11 mouse cellular contexts compared by ENCODE assay signal in the genomic region with DNA sequence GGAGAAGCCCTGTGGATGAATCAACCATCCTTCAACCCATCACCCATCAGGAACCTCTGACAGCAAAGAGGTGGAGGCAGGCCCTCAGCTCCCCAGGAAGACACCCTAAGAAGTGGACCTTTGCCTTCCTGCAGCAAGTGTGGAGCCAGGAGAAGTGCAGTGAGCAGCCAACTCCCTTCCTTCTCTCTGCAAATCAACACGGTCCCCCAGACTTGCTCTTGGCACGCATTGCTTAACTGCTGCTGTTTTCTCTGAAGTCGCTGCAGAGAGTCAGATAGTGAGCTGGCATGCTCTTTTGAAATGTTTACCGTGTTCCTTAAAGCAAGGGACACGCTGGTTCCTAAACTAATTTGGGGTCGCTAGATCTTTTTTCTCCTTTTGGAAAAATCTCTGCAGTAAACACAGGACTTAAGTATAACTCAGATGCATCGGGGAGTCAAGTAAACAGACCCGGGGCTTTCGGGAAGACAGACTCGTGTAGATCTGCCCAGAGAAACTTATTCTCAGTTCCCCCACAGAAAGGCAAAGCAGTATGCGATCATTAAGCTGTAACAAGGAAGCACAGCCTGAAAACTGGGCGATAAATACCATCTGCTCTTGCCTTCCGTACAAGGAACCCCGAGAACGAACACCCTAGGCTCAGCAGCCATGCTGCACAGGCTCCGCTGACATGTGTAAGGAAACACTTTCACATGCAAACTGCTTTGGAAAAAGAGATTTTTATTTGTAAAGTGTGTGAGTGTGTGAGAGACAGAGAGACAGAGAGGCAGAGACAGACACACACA.
DNase-seq lines count a peak whose midpoint lies in the region; TF ChIP-seq lines count a peak whose summit lies in the region.
"Had no signal": no experiment of that assay in that cellular context is flagged by ENCODE, and none has a peak within 500 bp of the region (broad histone marks: within the 10 kb centered on the region; RNA-seq: fewer than 3 reads in every experiment).

No protein-coding gene starts in this region.

- no peaks in the 10 kb centered on the region for H3K36me3 ChIP-seq in heart, embryonic 10.5 days
- H3K36me3 ChIP-seq: heart, embryonic 15.5 days had no signal

- H3K4me3 ChIP-seq in heart, embryonic 10.5 days: no peak overlapping the region
- H3K4me3 ChIP-seq in layer of hippocampus, adult 2 months: no peak overlapping the region
- H3K4me3 ChIP-seq: heart, embryonic 15.5 days had no signal

- H3K4me1 ChIP-seq in heart, embryonic 10.5 days: peaks cover 11% of the 10 kb centered on the region
- H3K4me1 ChIP-seq: heart, embryonic 15.5 days had no signal

- no peaks in the 10 kb centered on the region for H3K9me3 ChIP-seq in heart, embryonic 10.5 days
- H3K9me3 ChIP-seq: heart, embryonic 15.5 days had no signal

- H3K27ac ChIP-seq in heart, embryonic 10.5 days: no peak overlapping the region
- peak overlapping the region; percentile 81 for H3K27ac ChIP-seq in layer of hippocampus, adult 2 months
- H3K27ac ChIP-seq: heart, embryonic 15.5 days had no signal

- H3K27me3 ChIP-seq in heart, embryonic 10.5 days (ENCODE audit: insufficient read depth, poor library complexity, severe bottlenecking): peaks cover 25% of the 10 kb centered on the region

- WGBS in heart, embryonic 10.5 days: 67% methylated on average over 16 of the region's 16 CpGs

- TF ChIP-seq CTCF in layer of hippocampus, adult 2 months (conservative IDR thresholded peaks at IDR 0.05): no peak

- peak; percentile 12 for DNase-seq in heart, postnatal 4 days
- DNase-seq in heart, embryonic 10.5 days (ENCODE audit: low spot score): no peak
- DNase-seq in ovary, adult 18-20 months (ENCODE audit: low spot score): peak; percentile 25
- DNase-seq in ovary, postnatal 10 days (ENCODE audit: low spot score): no peak
- peak in 1 of 2 experiments; percentile 63 for DNase-seq in layer of hippocampus, adult 2 months (ENCODE audit: low spot score in 2 of 2)
- DNase-seq in adrenal gland, postnatal 36 days: no peak
- no peak for DNase-seq in spleen, postnatal 4 days (ENCODE audit: low spot score in 2 of 2)
- DNase-seq: cerebellum, adult 9-11 months; midbrain, embryonic 14.5 days; thymus, adult 2 months had no signal

Comparison
In these comparisons a context has a peak if more than half of its experiments do, and no peak if none do; other contexts are left out.
1. DNase-seq: peak in heart, postnatal 4 days (single experiment) and ovary, adult 18-20 months (single experiment); none in heart, embryonic 10.5 days (single experiment), ovary, postnatal 10 days (single experiment), adrenal gland, postnatal 36 days (0 of 2) and spleen, postnatal 4 days (0 of 2).